Mouse (Mus musculus): ENCODE measurements around the gene Mrpl20.

Gene Mrpl20

GRCm38 (mm10) chr4:155851951-155852411, 49.3 kb downstream of the Mrpl20 start:
- DNase-seq (ENCODE audit: low read depth in 2 of 2, low spot score in 2 of 2), result no peak

- no peak for DNase-seq (ENCODE audit: low read depth in 2 of 2, low spot score in 2 of 2)
These were observed 50.7 kb downstream of the Mrpl20 start for GRCm38 (mm10) chr4:155853421-155853820.

- DNase-seq (ENCODE audit: low read depth in 2 of 2, low spot score in 2 of 2), result no peak
These were observed 52.3 kb downstream of the Mrpl20 start for GRCm38 (mm10) chr4:155854991-155855390.

- DNase-seq (ENCODE audit: low read depth in 2 of 2, low spot score in 2 of 2), result no peak
These were observed 53.4 kb downstream of the Mrpl20 start for GRCm38 (mm10) chr4:155856071-155856470.

- DNase-seq (ENCODE audit: low read depth in 2 of 2, low spot score in 2 of 2), result no peak
These were observed 54.2 kb downstream of the Mrpl20 start for GRCm38 (mm10) chr4:155856881-155857280.

GRCm38 (mm10) chr4:155859318-155859717, 56.6 kb downstream of the Mrpl20 start:
- no peak for DNase-seq (ENCODE audit: low read depth in 2 of 2, low spot score in 2 of 2)

Measured in CD8-positive naive resting alpha-beta T cell, adult 2 months (primary cell).